Mouse (Mus musculus) liver, postnatal 0 days (tissue): Measurements from ENCODE around the gene Hipk2.

Experiments used
- CTCF ChIP-seq: sonication (generic); IDR thresholded peaks from 2 replicates; pipeline ENCODE4 v1.5.1; 2016; ENCODE audit warnings: antibody characterized with exemption, low read depth
- EP300 ChIP-seq: IDR thresholded peaks from 2 replicates; pipeline ENCODE4 v1.6.1; 2016; ENCODE audit warnings: antibody characterized with exemption, low read depth, mild to moderate bottlenecking

- TF ChIP-seq CTCF: no peak
- no peak for TF ChIP-seq EP300
Measured at GRCm38 (mm10) chr6:38755188-38755587, 120.8 kb downstream of the Hipk2 start.
